Mouse (Mus musculus) layer of hippocampus, adult 2 months (tissue): ENCODE measurements around the gene Kctd12. TPM values are rescaled to one million over a fixed set of nuclear protein-coding genes. Genes with fewer than 3 reads are reported as not detected.

ENCODE experiments used
- DNase-seq, 2 experiments: peaks; one replicate each; pipeline ENCODE4 v3.0.0; 2022; ENCODE audit warnings: low spot score in 2 of 2
- H3K27ac ChIP-seq: fragments of 200-600 bp; 2 replicates; pipeline ENCODE4 v1.8.1; 2022
- H3K4me3 ChIP-seq: fragments of 200-600 bp; 2 replicates; pipeline ENCODE4 v1.8.1; 2022; ENCODE audit warnings: mild to moderate bottlenecking
- CTCF ChIP-seq: fragments of 200-600 bp; conservative IDR thresholded peaks from 2 replicates; pipeline ENCODE4 v1.8.1; 2022; ENCODE audit warnings: antibody characterized with exemption, mild to moderate bottlenecking, moderate library complexity
- long read RNA-seq, 2 experiments: library from polyadenylated mRNA; stranded (forward); transcript quantifications; one replicate each; pipeline ENCODE4 v2.0.0; 2021; ENCODE audit warnings: borderline mapping rate in 2 of 2
- total RNA-seq, 2 experiments: library from RNA; stranded (reverse); gene quantifications; 2 replicates each; pipeline ENCODE4 v1.2.3; 2021

Kctd12 gene
- total RNA-seq: 100 to 1,000 TPM; 120 to 123 TPM
- long read RNA-seq, experiment 1, full-length matches to known transcripts: 18 of 22 reads
- long read RNA-seq, experiment 1, partial matches to known transcripts: 0 of 22 reads
- long read RNA-seq, experiment 1, other reads (novel, unspliced or antisense): 4 of 22 reads
- long read RNA-seq, experiment 2, full-length matches to known transcripts: 15 of 17 reads
- long read RNA-seq, experiment 2, partial matches to known transcripts: 0 of 17 reads
- long read RNA-seq, experiment 2, other reads (novel, unspliced or antisense): 2 of 17 reads

DNA sequence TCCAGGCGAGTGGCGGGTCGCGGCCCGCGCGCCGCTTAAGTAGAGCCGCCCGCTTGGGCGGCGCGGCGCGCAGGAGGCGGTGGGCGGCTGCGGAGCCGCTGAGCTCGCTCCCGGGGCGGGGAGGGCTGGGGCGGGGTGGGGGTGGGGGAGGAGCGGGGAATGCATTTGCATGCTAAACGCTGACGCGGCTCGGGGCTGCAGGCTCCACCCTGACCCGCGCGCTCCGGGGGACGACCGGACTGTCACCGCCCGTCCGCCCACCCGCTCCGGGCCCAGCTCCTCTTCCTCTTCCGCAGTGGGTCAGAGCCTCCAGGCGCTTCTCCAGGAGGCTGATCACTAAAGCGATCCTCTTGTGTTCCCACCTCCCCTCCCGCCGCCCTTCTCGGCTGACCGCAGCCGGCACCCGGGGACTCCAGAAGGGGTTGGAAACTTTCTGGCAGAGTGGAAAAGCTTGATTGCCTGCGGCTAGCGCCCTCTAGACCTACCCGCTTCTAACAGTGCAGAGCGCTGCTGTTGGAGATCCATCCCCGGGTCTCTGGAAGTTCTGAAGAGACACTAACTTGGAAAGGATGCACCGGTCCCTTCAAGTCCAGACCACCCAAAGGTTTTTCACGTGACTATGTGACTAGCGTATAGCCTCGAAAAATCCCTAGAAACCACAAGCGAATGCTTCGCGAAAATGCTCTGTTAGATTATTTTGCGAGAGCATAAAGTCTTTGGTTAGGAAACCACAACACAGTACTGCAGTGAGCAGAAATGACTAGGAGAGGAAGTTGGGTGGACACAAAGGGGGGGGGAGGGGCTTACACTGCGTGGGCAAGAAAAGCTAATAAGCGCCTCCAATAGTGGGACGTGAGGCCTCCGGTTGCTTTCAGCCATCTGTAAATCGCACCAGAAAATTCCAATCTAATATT lies at the start of gene Kctd12:
Gene Kctd12 (minus strand): TSS at position 11 of the 914 bp plus-strand sequence.
- DNase-seq: peak; percentile 48 to 74
- TF ChIP-seq CTCF: peak; percentile 69
- peak within 1 kb of the TSS; percentile 96 for H3K4me3 ChIP-seq
- H3K27ac ChIP-seq: peak within 1 kb of the TSS; percentile 99

DNA sequence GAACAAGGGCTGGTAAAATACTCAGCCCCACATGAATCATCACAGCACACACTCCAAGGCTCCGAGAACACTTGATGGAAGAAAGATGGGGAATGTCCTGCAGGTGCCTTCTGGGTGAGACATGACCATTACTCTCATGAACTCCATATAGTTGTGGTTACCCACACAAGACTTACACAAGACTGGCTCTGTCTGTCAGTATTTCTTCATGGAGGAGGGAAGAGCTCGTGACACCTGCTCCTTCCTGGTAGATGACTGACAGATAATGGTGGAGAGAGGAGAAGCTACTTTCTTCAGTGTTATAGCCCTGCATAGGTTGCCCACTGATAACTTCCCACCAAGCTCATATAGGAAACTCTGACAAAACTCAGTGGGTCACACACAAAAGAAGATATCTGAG lies 46.8 kb upstream of the Kctd12 start:
- no peak overlapping the region for H3K4me3 ChIP-seq
- no peak overlapping the region for H3K27ac ChIP-seq
- no peak for TF ChIP-seq CTCF
- no peak for DNase-seq

DNA sequence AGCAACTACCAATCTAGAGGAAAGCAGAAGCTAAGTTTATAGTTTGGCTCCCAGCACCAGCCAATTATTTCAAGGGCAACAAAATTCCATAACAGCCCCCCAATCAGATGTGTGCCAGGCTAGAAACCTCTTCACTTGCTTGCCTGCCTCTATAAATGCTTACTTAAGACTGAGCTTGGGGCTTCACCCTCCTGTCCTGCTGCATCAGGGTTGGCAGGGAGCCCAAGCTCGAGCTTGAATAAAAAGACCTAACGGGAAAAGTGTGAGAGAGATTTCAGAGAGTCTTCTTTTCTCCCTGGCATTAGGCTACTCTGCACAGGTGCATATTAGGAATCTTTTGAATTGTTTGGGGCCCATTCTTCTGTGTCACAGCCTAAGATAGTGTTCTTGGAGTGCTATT lies 37.6 kb upstream of the Kctd12 start:
- Histone ChIP-seq H3K4me3 (no peak overlapping the region), H3K27ac (no peak overlapping the region)

DNA sequence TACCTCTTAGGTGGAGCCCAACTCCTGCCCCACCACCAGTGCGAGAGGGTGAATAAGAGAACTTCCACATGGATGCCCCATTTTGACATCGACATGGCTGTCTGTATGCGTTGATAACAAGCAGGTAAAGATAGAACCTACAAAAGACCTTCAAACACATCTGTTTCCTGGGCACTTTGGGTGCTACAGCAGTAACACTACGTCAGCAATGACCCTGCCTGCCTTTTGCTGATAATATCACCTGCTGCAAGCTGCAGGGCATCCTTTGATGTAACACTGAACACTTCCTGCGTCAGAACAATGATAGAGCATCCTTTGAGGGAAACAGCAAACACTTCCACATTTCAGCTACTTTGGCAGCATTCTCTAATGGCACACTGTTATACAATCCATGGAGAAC lies 34.6 kb upstream of the Kctd12 start:
- no peak for DNase-seq
- no peak for TF ChIP-seq CTCF
- Histone ChIP-seq H3K27ac (no peak overlapping the region), H3K4me3 (no peak overlapping the region)

More for the DNA sequence above, 37.6 kb upstream of the Kctd12 start:
- no peak for TF ChIP-seq CTCF
- DNase-seq: no peak

DNA sequence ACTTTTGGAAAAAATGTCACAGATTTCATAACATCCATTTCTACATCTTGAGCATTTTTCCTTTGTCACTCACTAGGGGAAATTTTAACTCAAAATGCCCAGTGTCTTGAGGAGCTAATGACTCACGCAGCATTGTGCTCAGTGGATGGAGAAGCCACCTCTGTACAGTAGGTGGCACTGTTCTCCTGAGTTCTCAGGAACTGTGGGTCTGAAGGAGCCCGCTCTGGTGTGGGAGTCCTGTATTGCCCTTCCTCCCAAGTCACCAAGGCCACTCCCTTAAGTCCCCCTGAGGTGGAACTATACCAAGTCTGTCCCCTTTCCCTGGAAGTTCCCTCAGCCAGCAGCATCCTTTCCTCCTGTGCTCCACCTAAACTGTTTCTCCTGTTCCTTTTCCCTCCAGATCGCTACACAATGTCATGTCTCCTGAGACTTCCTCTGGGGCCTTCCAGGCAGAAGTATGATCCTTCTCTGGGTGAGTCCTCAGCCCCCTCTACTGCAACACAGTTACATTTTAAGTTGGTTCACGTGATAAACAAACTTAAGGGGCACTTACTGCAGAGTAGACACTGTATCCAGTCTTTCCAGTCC lies 30.2 kb upstream of the Kctd12 start:
- peak; percentile 48 to 65 for DNase-seq
- Histone ChIP-seq H3K4me3 (no peak overlapping the region), H3K27ac (no peak overlapping the region)
- peak; percentile 91 for TF ChIP-seq CTCF

DNA sequence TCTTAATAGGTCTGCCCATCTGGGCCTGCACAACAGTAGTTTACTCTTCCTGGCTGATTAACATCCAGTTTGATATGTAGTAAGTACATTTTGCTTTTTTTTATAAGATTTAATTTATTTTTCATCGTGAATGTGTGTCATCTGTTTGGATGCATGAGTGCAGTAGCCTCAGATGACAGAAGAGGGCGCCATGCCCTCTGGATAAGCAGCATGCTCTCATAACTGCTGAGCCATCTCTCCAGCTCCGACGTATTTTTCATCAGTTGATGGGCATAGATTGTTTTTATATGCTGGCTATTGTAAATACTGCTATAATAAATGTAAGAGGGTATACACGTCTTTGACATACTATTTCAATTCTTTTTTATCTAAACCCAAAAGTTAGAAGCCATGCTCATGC lies 29.3 kb upstream of the Kctd12 start:
- 0 out of 2 replicates have a peak overlapping the region, but pooled peaks have one; percentile 29 for H3K27ac ChIP-seq
- peak; percentile 81 for TF ChIP-seq CTCF
- H3K4me3 ChIP-seq: no peak overlapping the region
- peak; percentile 29 to 42 for DNase-seq

DNA sequence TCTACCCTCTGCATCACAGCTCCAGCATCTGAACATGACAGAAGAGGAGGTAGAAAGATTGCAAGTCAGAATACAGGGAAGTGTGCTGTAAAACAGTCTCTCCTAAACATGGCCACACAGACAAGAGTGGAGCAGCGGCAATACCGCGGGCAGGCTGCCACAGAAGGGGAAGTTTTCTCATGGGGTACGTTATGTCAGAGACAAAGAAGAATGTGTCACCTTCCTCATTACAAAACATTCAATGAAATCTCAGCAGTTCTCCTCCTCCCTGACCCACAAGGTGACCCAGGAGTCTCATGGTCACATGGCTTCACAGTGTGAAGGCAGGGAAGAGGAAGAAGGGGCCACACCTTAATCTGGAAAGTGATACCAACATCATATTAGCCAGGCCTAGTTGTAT lies 25.3 kb upstream of the Kctd12 start:
- no peak for TF ChIP-seq CTCF
- Histone ChIP-seq H3K4me3 (no peak overlapping the region), H3K27ac (no peak overlapping the region)
- no peak for DNase-seq

DNA sequence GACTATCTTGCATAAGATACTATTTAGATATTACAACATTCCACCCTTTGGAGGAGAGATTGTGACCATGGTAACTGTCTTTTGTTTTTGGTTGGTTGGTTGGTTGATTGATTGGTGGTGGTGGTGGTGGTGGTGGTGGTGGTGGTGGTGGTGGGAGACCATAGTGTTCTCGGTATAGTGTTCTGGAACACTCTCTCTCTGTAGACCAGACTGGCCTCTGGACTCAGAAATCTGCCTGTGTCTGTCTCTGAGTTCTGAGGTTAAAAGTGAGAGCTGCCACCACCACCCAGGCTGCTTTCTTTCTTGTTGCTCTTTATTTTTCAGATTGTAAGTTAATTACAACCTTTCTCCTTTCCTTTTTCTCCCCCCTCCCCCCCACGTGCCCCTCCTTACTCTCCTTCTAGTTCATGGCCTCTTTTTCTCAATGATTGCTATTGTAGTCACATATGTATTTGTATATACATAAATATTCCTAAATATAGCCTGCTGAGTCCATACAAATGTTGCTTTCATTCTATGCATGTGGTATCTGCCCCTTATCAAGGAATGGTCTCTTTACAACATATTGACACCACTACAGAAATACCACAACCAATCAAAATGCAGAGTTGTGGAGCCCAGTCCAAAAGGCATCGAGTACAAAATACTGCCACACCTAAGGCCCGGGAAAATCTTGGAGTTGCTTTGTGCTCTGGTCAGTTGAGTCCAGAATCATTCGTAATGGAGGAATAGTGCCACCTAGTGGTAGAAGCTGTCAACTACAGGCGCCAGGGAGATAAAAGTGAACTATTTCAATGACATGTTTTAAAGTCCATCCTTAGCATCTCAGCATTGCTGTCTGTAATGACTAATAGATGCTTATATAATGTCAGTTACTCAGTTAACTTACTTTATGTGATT lies 12.5 kb upstream of the Kctd12 start:
- no peak overlapping the region for H3K4me3 ChIP-seq
- peak; percentile 71 to 87 for DNase-seq
- peak; percentile 99 for TF ChIP-seq CTCF
- H3K27ac ChIP-seq: no peak overlapping the region

DNA sequence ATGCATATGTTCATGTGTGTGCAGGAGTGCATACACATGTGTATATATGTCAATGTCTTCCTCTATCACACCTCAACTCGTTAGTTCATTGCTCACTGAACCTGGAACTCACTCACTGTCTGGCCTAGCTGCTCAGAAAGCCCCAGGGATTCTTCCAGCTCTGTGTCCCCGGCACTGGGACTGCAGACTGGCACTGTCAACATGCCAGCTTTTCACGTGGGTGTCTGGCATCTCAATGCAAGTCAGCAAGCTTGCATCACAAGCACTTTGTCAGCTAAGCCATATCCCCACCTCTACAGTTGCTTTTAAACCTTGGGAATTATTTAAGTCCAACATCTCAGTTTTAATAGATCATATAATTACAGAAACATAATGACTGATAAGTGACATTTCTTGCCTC lies 8.3 kb upstream of the Kctd12 start:
- H3K27ac ChIP-seq: no peak overlapping the region
- no peak overlapping the region for H3K4me3 ChIP-seq
- DNase-seq: peak in 1 of 2 experiments; percentile 58
- no peak for TF ChIP-seq CTCF

DNA sequence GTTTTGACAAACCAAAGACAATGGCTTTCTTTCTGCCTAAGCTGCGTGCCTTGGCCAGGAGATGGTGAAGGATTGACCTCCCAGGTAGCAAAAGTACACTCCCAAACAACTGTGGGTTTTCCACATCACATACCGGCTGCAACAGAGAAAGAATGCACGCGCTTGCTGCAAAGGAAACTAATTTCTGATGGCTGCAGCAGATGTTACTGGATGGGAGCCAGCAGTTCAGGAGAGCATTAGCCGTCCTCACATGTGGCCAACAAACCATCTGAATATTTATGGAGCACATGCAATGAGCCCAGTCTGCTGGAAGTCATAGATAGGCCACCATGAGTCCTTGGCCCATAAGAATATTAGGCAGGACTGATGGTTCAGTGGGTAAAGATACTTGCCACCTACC lies 7.4 kb upstream of the Kctd12 start:
- Histone ChIP-seq H3K4me3 (no peak overlapping the region), H3K27ac (no peak overlapping the region)
- TF ChIP-seq CTCF: no peak
- DNase-seq: no peak

DNA sequence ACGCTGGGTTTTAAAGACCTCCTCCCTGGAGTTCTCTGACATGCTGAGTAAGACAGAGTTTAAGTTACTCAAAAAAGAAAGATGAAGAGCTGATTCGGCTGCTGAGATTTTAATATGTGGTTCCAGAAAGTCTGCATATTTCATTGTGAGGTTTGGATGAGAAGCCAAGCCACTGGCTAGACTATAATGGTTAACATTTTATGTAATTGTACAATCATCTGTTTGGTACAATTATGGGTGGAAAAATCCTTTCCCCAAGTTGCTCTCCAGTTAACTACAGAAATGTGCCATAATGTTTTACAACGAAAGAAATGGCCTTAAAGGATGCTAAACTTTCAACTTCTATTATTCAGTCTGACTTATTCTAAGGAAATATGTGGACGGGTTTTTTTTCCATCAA lies 6.8 kb upstream of the Kctd12 start:
- H3K27ac ChIP-seq: no peak overlapping the region
- TF ChIP-seq CTCF: no peak
- H3K4me3 ChIP-seq: no peak overlapping the region
- DNase-seq: no peak

DNA sequence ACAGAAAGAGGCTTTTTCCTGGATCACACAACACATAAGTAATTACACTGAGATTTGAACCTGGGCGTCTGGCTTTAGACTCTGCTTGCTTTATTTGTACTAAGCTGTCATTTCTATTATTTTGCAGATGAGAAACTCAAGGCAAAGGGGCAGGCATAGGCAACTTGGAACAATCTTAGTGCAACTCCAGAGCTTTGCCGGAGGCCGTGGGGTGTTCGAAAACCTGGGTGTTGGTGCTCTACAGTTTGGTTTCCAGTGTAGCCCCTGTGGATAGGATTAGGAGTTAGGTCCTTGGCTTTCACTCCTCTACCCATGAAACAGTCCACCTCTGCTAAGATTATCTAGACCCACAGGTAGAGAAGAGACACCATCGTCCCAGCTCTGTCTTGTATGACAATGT lies 5.2 kb upstream of the Kctd12 start:
- H3K4me3 ChIP-seq: no peak overlapping the region
- TF ChIP-seq CTCF: no peak
- DNase-seq: no peak
- no peak overlapping the region for H3K27ac ChIP-seq
